Mouse (Mus musculus) large intestine, adult 2 months (tissue): ENCODE data around the gene Fam126b. TPM values are rescaled to one million over a fixed set of nuclear protein-coding genes. Genes with fewer than 3 reads are reported as not detected.

Experiments
- polyA plus RNA-seq: library from polyadenylated mRNA; depleted of rRNA; stranded (reverse); fragments of >200 nt; gene quantifications from 2 replicates; pipeline ENCODE4 v1.2.3, GENCODE M21; 2012; rRNA removed

Fam126b gene
- polyA plus RNA-seq, 1 experiment = 0.74 TPM

Other genes with a start within 250 kb of the Fam126b start
- gene Bzw1, start 193.4 kb downstream of the Fam126b start, polyA plus RNA-seq = 28.9 and 36.4 TPM in 2 replicates
- 35.9 and 54.7 TPM in 2 replicates for gene Clk1, start 162.3 kb downstream of the Fam126b start, polyA plus RNA-seq
- gene Nif3l1, start 141.2 kb downstream of the Fam126b start, polyA plus RNA-seq = 15.9 and 20.5 TPM in 2 replicates
- gene Ppil3, start 140.8 kb downstream of the Fam126b start, polyA plus RNA-seq = 16.6 and 17.4 TPM in 2 replicates
- gene Orc2, start 81.2 kb downstream of the Fam126b start, polyA plus RNA-seq = 4.2 and 5.7 TPM in 2 replicates
- gene Ndufb3, start 61 bp upstream of the Fam126b start, polyA plus RNA-seq = 60.2 TPM in 2 replicates
- gene Als2cr12, start 109.7 kb upstream of the Fam126b start, polyA plus RNA-seq = 1.1 and 2.0 TPM in 2 replicates
- 29.0 and 46.6 TPM in 2 replicates for gene Cflar, start 125.2 kb upstream of the Fam126b start, polyA plus RNA-seq
- gene Casp8, start 209.1 kb upstream of the Fam126b start, polyA plus RNA-seq = 20.4 and 31.8 TPM in 2 replicates